Mouse (Mus musculus) CH12.LX (cell line): ENCODE measurements around the gene Eya4. TPM values are rescaled to one million over a fixed set of nuclear protein-coding genes. Genes with fewer than 3 reads are reported as not detected.

Source experiments
- DNase-seq: peaks from one replicate; pipeline ENCODE4 v3.0.0-alpha.2; 2013; ENCODE audit errors: extremely low read depth
- H3K27ac ChIP-seq: 2 replicates; pipeline ENCODE4 v1.5.1; 2012; ENCODE audit warnings: low read depth, mild to moderate bottlenecking, control low read depth, moderate library complexity; ENCODE audit not compliant: insufficient read depth
- H3K27me3 ChIP-seq: replicated peaks from 2 replicates; pipeline ENCODE3; 2012; ENCODE audit warnings: inconsistent platforms
- H3K36me3 ChIP-seq, 2 experiments: replicated peaks in 1 of 2; 2 replicates each; pipeline versions ENCODE3 to v1.6.1; 2012; ENCODE audit warnings: inconsistent platforms in 1 of 2, low read length in 1 of 2, mild to moderate bottlenecking in 1 of 2, mixed read lengths in 1 of 2, moderate library complexity in 1 of 2; ENCODE audit not compliant: control insufficient read depth in 1 of 2, insufficient read depth in 1 of 2
- H3K4me1 ChIP-seq, 2 experiments: 2 replicates each; pipeline ENCODE4 v1.6.1; 2012; ENCODE audit warnings: inconsistent platforms in 1 of 2, moderate library complexity in 1 of 2; ENCODE audit not compliant: insufficient read depth in 2 of 2, control insufficient read depth in 1 of 2
- H3K4me2 ChIP-seq: 2 replicates; pipeline ENCODE4 v1.6.1; 2012; ENCODE audit warnings: low read depth, mild to moderate bottlenecking, control low read depth; ENCODE audit not compliant: poor library complexity, insufficient read depth, severe bottlenecking
- H3K4me3 ChIP-seq, 3 experiments: fragments of 150-350 bp in 1 of 3; sonication (generic) in 1 of 3; replicated peaks in 1 of 3; 2 replicates each; pipeline versions ENCODE3 to v1.5.1; 2011 to 2012; ENCODE audit warnings: low read depth in 2 of 3, low read length in 2 of 3, mild to moderate bottlenecking in 2 of 3, moderate library complexity in 2 of 3, control low read depth in 1 of 3, improper control_type of control experiment in 1 of 3, inconsistent platforms in 1 of 3, mixed read lengths in 1 of 3; ENCODE audit not compliant: poor library complexity in 1 of 3
- H3K79me2 ChIP-seq: replicated peaks from 2 replicates; pipeline ENCODE4 v1.6.1; 2012; ENCODE audit warnings: mild to moderate bottlenecking, moderate library complexity; ENCODE audit not compliant: control insufficient read depth, poor library complexity, insufficient read depth, severe bottlenecking; ENCODE audit errors: extremely low read depth
- H3K9ac ChIP-seq: 2 replicates; pipeline ENCODE4 v1.6.1; 2012; ENCODE audit warnings: low read depth, mild to moderate bottlenecking, control low read depth, moderate library complexity; ENCODE audit not compliant: insufficient read depth
- H3K9me3 ChIP-seq: replicated peaks from 2 replicates; pipeline ENCODE3; 2012; ENCODE audit warnings: low read length, inconsistent platforms, mixed read lengths
- BHLHE40 ChIP-seq: IDR thresholded peaks from 2 replicates; pipeline ENCODE4 v1.6.1; 2011; ENCODE audit warnings: mild to moderate bottlenecking, low read depth, low read length, improper control_type of control experiment
- CHD1 ChIP-seq: IDR thresholded peaks from 2 replicates; pipeline ENCODE4 v1.6.1; 2012; ENCODE audit warnings: low read depth, low read length, improper control_type of control experiment, inconsistent platforms
- CHD2 ChIP-seq: IDR thresholded peaks from 2 replicates; pipeline ENCODE4 v1.6.1; 2011; ENCODE audit warnings: low read length, improper control_type of control experiment
- CTCF ChIP-seq, 2 experiments: IDR thresholded peaks in 1 of 2; conservative IDR thresholded peaks in 1 of 2; 2 replicates each; pipeline ENCODE4 v1.5.1; 2011 to 2012; ENCODE audit warnings: low read depth in 2 of 2, low read length in 2 of 2, improper control_type of control experiment in 1 of 2, inconsistent platforms in 1 of 2, mild to moderate bottlenecking in 1 of 2, moderate library complexity in 1 of 2
- ELF1 ChIP-seq: IDR thresholded peaks from 2 replicates; pipeline ENCODE4 v1.6.1; 2014; ENCODE audit warnings: low read depth, mild to moderate bottlenecking, inconsistent platforms, low read length, improper control_type of control experiment
- JUND ChIP-seq: conservative IDR thresholded peaks from 2 replicates; pipeline ENCODE4 v1.6.1; 2011; ENCODE audit warnings: low read depth, low read length, improper control_type of control experiment
- KAT2A ChIP-seq: IDR thresholded peaks from 2 replicates; pipeline ENCODE4 v1.6.1; 2012; ENCODE audit warnings: low read length, improper control_type of control experiment, inconsistent platforms; ENCODE audit not compliant: insufficient replicate concordance
- MAFK ChIP-seq: IDR thresholded peaks from 2 replicates; pipeline ENCODE4 v1.6.1; 2011; ENCODE audit warnings: low read length, improper control_type of control experiment; ENCODE audit not compliant: insufficient replicate concordance
- MEF2A ChIP-seq: IDR thresholded peaks from 2 replicates; pipeline ENCODE4 v1.6.1; 2014; ENCODE audit warnings: low read depth, mild to moderate bottlenecking, inconsistent platforms, low read length, improper control_type of control experiment, borderline replicate concordance
- MXI1 ChIP-seq: IDR thresholded peaks from 2 replicates; pipeline ENCODE4 v1.6.1; 2011; ENCODE audit warnings: mild to moderate bottlenecking, low read depth, low read length, improper control_type of control experiment
- PAX5 ChIP-seq: IDR thresholded peaks from 2 replicates; pipeline ENCODE4 v1.6.1; 2012; ENCODE audit warnings: low read length, inconsistent platforms, mixed read lengths
- POLR2A ChIP-seq: IDR thresholded peaks from 2 replicates; pipeline ENCODE4 v1.6.1; 2011; ENCODE audit warnings: low read depth, mild to moderate bottlenecking, improper control_type of control experiment, low read length
- POLR2AphosphoS2 ChIP-seq: IDR thresholded peaks from 2 replicates; pipeline ENCODE4 v1.6.1; 2011; ENCODE audit warnings: low read depth, low read length, improper control_type of control experiment
- RAD21 ChIP-seq: IDR thresholded peaks from 2 replicates; pipeline ENCODE4 v1.6.1; 2011; ENCODE audit warnings: low read depth, mild to moderate bottlenecking, low read length, improper control_type of control experiment, moderate library complexity
- SIN3A ChIP-seq: IDR thresholded peaks from 2 replicates; pipeline ENCODE4 v1.6.1; 2012; ENCODE audit warnings: low read length, improper control_type of control experiment, inconsistent platforms
- TCF12 ChIP-seq: IDR thresholded peaks from 2 replicates; pipeline ENCODE4 v1.6.1; 2014; ENCODE audit warnings: low read depth, mild to moderate bottlenecking, inconsistent platforms, low read length, improper control_type of control experiment
- USF1 ChIP-seq: IDR thresholded peaks from 2 replicates; pipeline ENCODE4 v1.6.1; 2014; ENCODE audit warnings: low read depth, mild to moderate bottlenecking, inconsistent platforms, low read length, improper control_type of control experiment
- ZC3H11A ChIP-seq: IDR thresholded peaks from 2 replicates; pipeline ENCODE4 v1.6.1; 2012; ENCODE audit warnings: low read depth, mild to moderate bottlenecking, inconsistent platforms, low read length, improper control_type of control experiment
- ZNF384 ChIP-seq: IDR thresholded peaks from 2 replicates; pipeline ENCODE4 v1.6.1; 2012; ENCODE audit warnings: low read depth, low read length, improper control_type of control experiment, inconsistent platforms
- dilution Hi-C: fragments of 300-500 bp; cut with MboI; formaldehyde crosslinking; loops from 2 replicates; pipeline ENCODE4 v1.14.3; 2020; ENCODE audit warnings: low sequenced_read_pairs; ENCODE audit not compliant: extremely low pct_unique_long_range_greater_than_20kb, extremely low pct_ligation_motif_present
- in situ Hi-C: fragments of 300-500 bp; cut with MboI; formaldehyde crosslinking; loops from 3 replicates; pipeline ENCODE4 v1.14.3; 2019; ENCODE audit warnings: low sequenced_read_pairs, low pct_ligation_motif_present, low pct_unique_long_range_greater_than_20kb, mixed read lengths
- polyA plus RNA-seq: library from polyadenylated mRNA; unstranded; fragments of >175 nt; gene quantifications from 2 replicates; pipeline ENCODE4 v1.2.1, GENCODE M21; 2012; ENCODE audit warnings: low read depth; ENCODE audit not compliant: insufficient read length
- total RNA-seq, 2 experiments: library from RNA; depleted of rRNA; stranded (reverse); fragments of 300-350 nt in 1 of 2; fragments of >200 nt in 1 of 2; gene quantifications; 2 replicates each; pipeline ENCODE4 v1.2.3; 2012 to 2014

The Eya4 gene
- total and polyA plus RNA-seq, 3 experiments, result 0.05 to 0.10 TPM; not detected in 1

GRCm38 (mm10) chr10:23252180-23252579 is 98.4 kb downstream of the Eya4 start:
- Histone ChIP-seq H3K4me1 (0 out of 4 replicates have a peak, but pooled peaks cover 0 to 3% of the 10 kb centered on the region in 2 experiments), H3K4me3 (no peak overlapping the region), H3K9me3 (no peaks in the 10 kb centered on the region), H3K27me3 (no peaks in the 10 kb centered on the region), H3K27ac (no peak overlapping the region), H3K4me2 (no peak overlapping the region), H3K79me2 (no peaks in the 10 kb centered on the region), H3K9ac (no peak overlapping the region), H3K36me3 (no peaks in the 10 kb centered on the region)
- dilution Hi-C loops (no loop called here), in situ Hi-C loops (no loop called here)
- peak; percentile 4 for DNase-seq
- TF ChIP-seq JUND (no peak), BHLHE40 (0 out of 2 replicates have a peak, but pooled peaks have one; percentile 3), CHD2 (no peak), RAD21 (no peak), MAFK (no peak), ZNF384 (no peak), ZC3H11A (no peak), TCF12 (no peak)

DNA sequence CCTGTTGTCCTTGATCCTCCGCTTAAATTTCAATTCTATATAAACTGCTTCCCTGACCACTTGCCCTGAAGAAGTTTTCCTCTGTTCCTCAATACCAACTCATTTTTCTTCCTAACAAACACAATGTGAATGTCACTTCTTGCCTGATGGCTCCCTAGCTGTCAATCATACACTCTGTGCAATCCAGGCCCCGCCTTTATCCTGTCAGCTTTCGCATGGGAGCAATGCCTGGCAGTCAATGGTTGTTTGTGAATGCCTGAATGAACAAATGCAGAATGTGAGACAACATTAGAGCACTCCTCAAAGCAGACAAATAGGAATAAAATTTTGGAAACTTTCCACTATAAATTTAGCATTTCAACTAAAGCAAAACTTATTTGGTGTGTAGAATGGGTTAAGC is 104.1 kb downstream of the Eya4 start:
- no peak for DNase-seq
- no peaks in the 10 kb centered on the region for H3K79me2 ChIP-seq
- TF ChIP-seq MEF2A, result no peak
- no peak for TF ChIP-seq ELF1
- no peak for TF ChIP-seq SIN3A
- TF ChIP-seq ZC3H11A, result no peak
- TF ChIP-seq CTCF (conservative IDR thresholded peaks at IDR 0.05 in 1 of 2, IDR thresholded peaks at IDR 0.05 in 1 of 2; ENCODE audit: low read depth in 2 of 2, low read length in 2 of 2), result no peak
- TF ChIP-seq TCF12, result no peak
- no peak for TF ChIP-seq USF1
- TF ChIP-seq MXI1, result no peak
- no peak for TF ChIP-seq POLR2AphosphoS2
- TF ChIP-seq PAX5, result no peak
- no peak overlapping the region for H3K4me2 ChIP-seq
- no peaks in the 10 kb centered on the region for H3K4me1 ChIP-seq
- no peaks in the 10 kb centered on the region for H3K9me3 ChIP-seq
- H3K9ac ChIP-seq, result no peak overlapping the region
- H3K27ac ChIP-seq, result no peak overlapping the region
- in situ Hi-C loops (no loop called here), dilution Hi-C loops (no loop called here)
- H3K4me3 ChIP-seq, result no peak overlapping the region
- H3K36me3 ChIP-seq, result no peaks in the 10 kb centered on the region
- no peaks in the 10 kb centered on the region for H3K27me3 ChIP-seq

GRCm38 (mm10) chr10:23236918-23237317 is 113.7 kb downstream of the Eya4 start:
- dilution Hi-C loops, result no loop called here
- Histone ChIP-seq H3K9ac (no peak overlapping the region; the same call in 1 of the 2 replicates), H3K4me3 (no peak overlapping the region), H3K27ac (no peak overlapping the region), H3K9me3 (no peaks in the 10 kb centered on the region), H3K4me1 (no peaks in the 10 kb centered on the region), H3K79me2 (no peaks in the 10 kb centered on the region), H3K4me2 (peak overlapping the region; percentile 99), H3K36me3 (no peaks in the 10 kb centered on the region), H3K27me3 (no peaks in the 10 kb centered on the region)
- DNase-seq, result peak; percentile 5
- TF ChIP-seq CHD1, result no peak
- TF ChIP-seq POLR2A, result no peak
- TF ChIP-seq KAT2A, result no peak
- TF ChIP-seq ELF1, result no peak
- in situ Hi-C loops, result no loop called here
